Mouse (Mus musculus) heart, adult 2 months (tissue): ENCODE measurements around the gene Eif1.

Experiments
- CTCF ChIP-seq: fragments of 200-600 bp; IDR thresholded peaks from 2 replicates; pipeline ENCODE4 v1.8.1; 2022; ENCODE audit warnings: antibody characterized with exemption, mild to moderate bottlenecking, moderate library complexity
- EP300 ChIP-seq: fragments of 200-500 bp; IDR thresholded peaks from 2 replicates; pipeline ENCODE4 v1.6.1; 2011; ENCODE audit warnings: low read depth, low read length, control low read depth; ENCODE audit not compliant: insufficient read depth

DNA sequence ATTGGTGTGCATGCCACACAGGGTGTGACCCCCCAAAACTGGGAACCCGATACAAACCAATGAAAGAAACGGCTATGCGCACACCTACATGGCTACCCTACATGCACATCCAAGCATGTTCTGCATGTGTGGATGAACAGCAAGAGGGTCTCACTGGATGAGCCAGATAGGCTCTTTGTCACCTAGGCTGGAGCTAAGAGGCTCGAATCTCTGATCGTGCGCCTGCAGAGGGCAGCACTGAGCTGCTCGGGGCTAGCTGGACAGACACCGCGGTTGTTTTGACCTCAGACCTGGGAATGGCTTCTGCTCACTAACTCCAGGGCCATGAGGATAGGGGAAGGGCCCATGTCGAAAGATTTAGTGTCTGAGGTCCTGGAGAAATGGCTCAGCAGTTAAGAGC, 37.1 kb upstream of the Eif1 start:
- TF ChIP-seq CTCF (peak; percentile 82), EP300 (no peak)
